8 mouse cellular contexts compared by ENCODE assay signal in the genomic region with DNA sequence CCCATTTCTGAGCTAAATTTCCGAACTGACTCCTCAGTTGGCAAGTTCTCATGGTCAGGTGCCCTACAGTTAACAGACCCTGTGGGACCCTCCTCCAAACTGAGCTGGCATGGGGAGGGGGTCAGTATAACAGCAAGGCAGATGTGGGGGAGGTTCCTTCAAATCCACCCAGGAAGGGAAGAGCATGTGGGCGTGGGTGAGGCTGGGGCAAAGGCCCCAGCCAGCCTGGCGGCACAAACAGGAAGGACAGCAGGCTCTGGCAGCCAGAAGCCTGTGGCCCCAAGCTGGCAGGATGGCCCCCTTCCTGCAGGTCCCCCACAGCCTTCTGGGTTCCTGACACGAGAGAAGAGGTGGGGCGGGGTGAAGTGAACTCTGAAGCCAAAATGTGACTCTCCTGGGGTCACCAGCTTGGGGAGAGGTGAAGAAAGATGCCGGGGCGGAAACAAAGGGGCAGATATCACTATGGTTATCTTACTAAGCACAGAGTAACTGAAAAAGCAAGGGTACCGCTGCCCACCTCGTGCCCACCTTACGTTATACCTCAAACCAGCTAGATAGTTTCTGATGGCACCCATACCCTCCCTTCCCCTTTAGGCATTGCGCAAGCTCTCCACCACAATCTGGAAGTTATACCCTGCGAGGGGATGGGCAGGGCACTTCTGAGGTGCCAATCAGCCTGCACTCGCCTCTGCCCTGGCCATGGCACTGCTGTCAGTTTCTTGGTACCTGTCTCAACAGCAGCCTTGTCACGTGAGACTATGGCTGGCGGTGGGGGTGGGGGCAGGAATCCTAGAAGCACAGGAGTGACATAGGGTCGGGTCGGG. TPM values are rescaled to one million over a fixed set of nuclear protein-coding genes. Genes with fewer than 3 reads are reported as not detected.
DNase-seq lines count a peak whose midpoint lies in the region; ATAC-seq and TF ChIP-seq lines count a peak whose summit lies in the region.

A gene (plus strand): TSS at position 681 of the 824 bp plus-strand sequence.

- TF ChIP-seq POLR2A in bone marrow macrophage, adult 2 months (IDR thresholded peaks at IDR 0.05; ENCODE audit: borderline replicate concordance, low read depth, low read length) = no peak; the same call in 1 of the 2 replicates

- H3K4me3 ChIP-seq in bone marrow macrophage, adult 2 months (ENCODE audit: insufficient read depth, low read length) = peak within 1 kb of the TSS; percentile 32; the same call in 1 of the 2 replicates

- DNase-seq in gastrocnemius, adult 18-20 months (ENCODE audit: low spot score) = peak; percentile 20
- DNase-seq in gastrocnemius, postnatal 10 days = no peak
- DNase-seq in 416B (ENCODE audit: low read depth) = peak; percentile 96
- DNase-seq in left cerebral cortex, adult 8-10 months (ENCODE audit: low spot score in 2 of 2) = no peak
- DNase-seq in layer of hippocampus, adult 9-10 months (ENCODE audit: low spot score) = no peak
- no peak for DNase-seq in adrenal gland, adult 8-10 months

- peaks cover 25% of the 10 kb centered on the region for H3K4me1 ChIP-seq in bone marrow macrophage, adult 2 months (ENCODE audit: control insufficient read depth, insufficient read depth, low read length)

- peak; percentile 69 for ATAC-seq in megakaryocyte progenitor cell, adult 5-6 weeks (replicated peaks; ENCODE audit: poor library complexity)

- H3K27ac ChIP-seq in bone marrow macrophage, adult 2 months (ENCODE audit: insufficient read depth, low read depth, low read length) = peak within 1 kb of the TSS; percentile 89

- TF ChIP-seq CTCF in bone marrow macrophage, adult 2 months (IDR thresholded peaks at IDR 0.05; ENCODE audit: low read depth, low read length) = no peak

RNA-seq across cellular contexts. Expression of the gene that starts here (rescaled TPM):
- not detected for total RNA-seq in gastrocnemius, adult 18-20 months (2021)
- not detected for total RNA-seq in gastrocnemius, postnatal 10 days (2021)
- 9.5 and 9.6 TPM in 2 replicates for polyA plus RNA-seq in bone marrow macrophage, adult 2 months (2012; ENCODE audit: insufficient read depth, insufficient read length, missing spikeins)
- 11.1 and 12.5 TPM in 2 replicates for total RNA-seq in megakaryocyte progenitor cell, adult 5-6 weeks (2015)
- total RNA-seq in megakaryocyte progenitor cell, adult 5-6 weeks (2017) = 21.4 and 24.2 TPM in 2 replicates
- under 1 TPM in 2 of 4 experiments, not detected in 2; 0.40 to 0.84 TPM for total RNA-seq in left cerebral cortex, adult 8-10 months (2022)
- total RNA-seq in adrenal gland, adult 8-10 months (2022) = under 1 TPM in 1 of 4 experiments, not detected in 3; 0.13 TPM

Comparison
In these comparisons a context has a peak if more than half of its experiments do, and no peak if none do; other contexts are left out.
1. RNA of the gene that starts here (total RNA-seq): 11.1 to 24.2 TPM in megakaryocyte progenitor cell, adult 5-6 weeks; 0.40 to 0.84 TPM in left cerebral cortex, adult 8-10 months, 0.13 TPM in adrenal gland, adult 8-10 months, not detected in gastrocnemius, adult 18-20 months and not detected in gastrocnemius, postnatal 10 days; every median in the first group is over 4 times any median in the second.
2. Peak in DNase-seq in gastrocnemius, adult 18-20 months; RNA of the gene not detected or under 1 TPM.